Comparison of ENCODE assay signal across 23 mouse cellular contexts in the genomic region with DNA sequence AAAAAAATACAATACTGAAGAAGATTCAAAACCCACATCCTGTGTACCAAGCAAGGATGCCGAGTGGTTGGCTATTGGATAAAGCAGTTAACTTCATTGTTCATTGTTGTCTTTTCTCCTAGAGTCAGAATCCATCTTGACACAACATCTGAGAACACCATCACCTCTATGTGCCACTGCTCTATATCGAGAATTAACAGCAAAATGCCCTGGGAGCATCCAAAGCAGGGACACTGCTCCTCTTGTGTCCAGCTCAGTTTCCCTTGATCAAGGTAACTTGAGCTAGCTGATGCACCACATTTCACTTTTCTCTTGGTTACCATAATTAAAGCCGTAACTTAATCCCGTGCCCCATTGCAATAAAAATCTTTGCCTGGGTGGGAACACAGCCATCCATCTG.
DNase-seq lines count a peak whose midpoint lies in the region; ATAC-seq lines count a peak whose summit lies in the region.
"Had no signal": no experiment of that assay in that cellular context is flagged by ENCODE, and none has a peak within 500 bp of the region (broad histone marks: within the 10 kb centered on the region; RNA-seq: fewer than 3 reads in every experiment).

No protein-coding gene starts in this region.

- no peak overlapping the region for H3K9ac ChIP-seq in kidney, embryonic 14.5 days (ENCODE audit: low read depth, low read length)
- H3K9ac ChIP-seq in kidney, embryonic 16.5 days (replicated peaks; ENCODE audit: low read length), result no peak overlapping the region
- H3K9ac ChIP-seq: embryonic facial prominence, embryonic 12.5 days; forebrain, embryonic 13.5 days; forebrain, embryonic 15.5 days had no signal

- H3K36me3 ChIP-seq in kidney, embryonic 14.5 days (ENCODE audit: control insufficient read depth, insufficient read depth, low read length), result no peaks in the 10 kb centered on the region
- H3K36me3 ChIP-seq in kidney, embryonic 16.5 days (ENCODE audit: insufficient read depth, low read length), result no peaks in the 10 kb centered on the region
- H3K36me3 ChIP-seq: embryonic facial prominence, embryonic 10.5 days; embryonic facial prominence, embryonic 12.5 days; forebrain, embryonic 15.5 days; G1E had no signal

- H3K4me3 ChIP-seq in kidney, embryonic 14.5 days (ENCODE audit: low read length), result no peak overlapping the region
- H3K4me3 ChIP-seq in kidney, embryonic 16.5 days (ENCODE audit: low read length), result no peak overlapping the region
- H3K4me3 ChIP-seq: embryonic facial prominence, embryonic 10.5 days; embryonic facial prominence, embryonic 12.5 days; forebrain, embryonic 13.5 days; forebrain, embryonic 15.5 days had no signal

- H3K4me1 ChIP-seq in kidney, embryonic 14.5 days (ENCODE audit: control insufficient read depth, insufficient read depth, low read length), result no peaks in the 10 kb centered on the region
- no peaks in the 10 kb centered on the region for H3K4me1 ChIP-seq in kidney, embryonic 16.5 days (ENCODE audit: insufficient read depth, low read length)
- H3K4me1 ChIP-seq: embryonic facial prominence, embryonic 10.5 days; embryonic facial prominence, embryonic 12.5 days; forebrain, embryonic 13.5 days; forebrain, embryonic 15.5 days had no signal

- no peak overlapping the region for H3K27ac ChIP-seq in kidney, embryonic 14.5 days (ENCODE audit: low read depth, low read length)
- no peak overlapping the region for H3K27ac ChIP-seq in kidney, embryonic 16.5 days (ENCODE audit: low read length)
- H3K27ac ChIP-seq: embryonic facial prominence, embryonic 10.5 days; embryonic facial prominence, embryonic 12.5 days; forebrain, embryonic 13.5 days; forebrain, embryonic 15.5 days had no signal

- H3K27me3 ChIP-seq in kidney, embryonic 14.5 days (ENCODE audit: control insufficient read depth, insufficient read depth, low read length), result no peaks in the 10 kb centered on the region
- no peaks in the 10 kb centered on the region for H3K27me3 ChIP-seq in kidney, embryonic 16.5 days (ENCODE audit: insufficient read depth, low read length)
- H3K27me3 ChIP-seq: CH12.LX; embryonic facial prominence, embryonic 12.5 days; forebrain, embryonic 13.5 days; forebrain, embryonic 15.5 days; Patski had no signal

- peak; percentile 92 for ATAC-seq in kidney, embryonic 14.5 days (ENCODE audit: low FRiP score, low TSS enrichment)
- peak; percentile 70; the same call in 1 of the 2 replicates for ATAC-seq in kidney, embryonic 16.5 days (ENCODE audit: low FRiP score, low TSS enrichment)
- ATAC-seq: activated CD4-positive, CD25-positive, alpha-beta regulatory T cell, adult 4 months; CD4-positive, CD25-positive, alpha-beta regulatory T cell, adult 4 months; forebrain, embryonic 13.5 days; forebrain, embryonic 15.5 days; Patski had no signal

- 39% methylated on average over 4 of the region's 4 CpGs for WGBS in kidney, embryonic 14.5 days
- WGBS in kidney, embryonic 16.5 days, result 36% methylated on average over 4 of the region's 4 CpGs

- no peak overlapping the region for H3K4me2 ChIP-seq in kidney, embryonic 14.5 days (replicated peaks; ENCODE audit: low read depth, low read length)
- H3K4me2 ChIP-seq in kidney, embryonic 16.5 days (replicated peaks; ENCODE audit: low read depth, low read length), result no peak overlapping the region
- H3K4me2 ChIP-seq: embryonic facial prominence, embryonic 12.5 days; forebrain, embryonic 13.5 days; forebrain, embryonic 15.5 days had no signal

- no peaks in the 10 kb centered on the region for H3K9me3 ChIP-seq in kidney, embryonic 14.5 days (ENCODE audit: control insufficient read depth, low read length)
- no peaks in the 10 kb centered on the region for H3K9me3 ChIP-seq in kidney, embryonic 16.5 days (ENCODE audit: low read length)
- H3K9me3 ChIP-seq: embryonic facial prominence, embryonic 10.5 days; embryonic facial prominence, embryonic 12.5 days; forebrain, embryonic 13.5 days; forebrain, embryonic 15.5 days had no signal

- DNase-seq in kidney, adult 11 months, result no peak
- no peak for DNase-seq in kidney, postnatal 25 days
- peak; percentile 2 for DNase-seq in mesoderm, embryonic 11.5 days (ENCODE audit: low read depth, low spot score)
- DNase-seq: adrenal gland, adult 8-10 months; adrenal gland, postnatal 14 days; adrenal gland, postnatal 36 days; B cell, adult 2 months; cerebellum, adult 11-12 months; cerebellum, adult 2 months; cerebellum, adult 9-10 months; cerebellum, postnatal 10 days; cerebellum, postnatal 25 days had no signal
